Mouse (Mus musculus) hindbrain, embryonic 11.5 days (tissue): Measurements from ENCODE around the gene Cobll1. TPM values are rescaled to one million over a fixed set of nuclear protein-coding genes. Genes with fewer than 3 reads are reported as not detected.
A peak's percentile ranks its signal among the peaks of the same experiment; 100 is the strongest.

Source experiments
- ATAC-seq: fragments of 200-750 bp; cut with Nextera tagmentation; 2 replicates; pipeline ENCODE4 v1.8.0; 2017; ENCODE audit warnings: mild to moderate bottlenecking, moderate TSS enrichment, moderate library complexity; ENCODE audit not compliant: low FRiP score
- DNase-seq: peaks from one replicate; pipeline ENCODE4 v3.0.0-alpha.2; 2015; ENCODE audit warnings: low spot score
- H3K27ac ChIP-seq: fragments of 300-500 bp; sonication (generic); 2 replicates; pipeline ENCODE4 v1.5.1; 2014; ENCODE audit warnings: mild to moderate bottlenecking, low read depth, low read length
- H3K27me3 ChIP-seq: fragments of 300-500 bp; sonication (generic); 2 replicates; pipeline ENCODE4 v1.6.1; 2014; ENCODE audit warnings: mild to moderate bottlenecking, low read length, moderate library complexity, mixed read lengths; ENCODE audit not compliant: control insufficient read depth, insufficient read depth
- H3K36me3 ChIP-seq: fragments of 300-500 bp; sonication (generic); 2 replicates; pipeline ENCODE4 v1.6.1; 2014; ENCODE audit warnings: mild to moderate bottlenecking, low read length, moderate library complexity, mixed read lengths; ENCODE audit not compliant: control insufficient read depth, insufficient read depth
- H3K4me1 ChIP-seq: fragments of 300-500 bp; sonication (generic); replicated peaks from 2 replicates; pipeline ENCODE4 v1.6.1; 2014; ENCODE audit warnings: low read length, mixed read lengths; ENCODE audit not compliant: control insufficient read depth, insufficient read depth
- H3K4me2 ChIP-seq: fragments of 300-500 bp; sonication (generic); replicated peaks from 2 replicates; pipeline ENCODE4 v1.6.1; 2014; ENCODE audit warnings: mild to moderate bottlenecking, low read depth, low read length
- H3K4me3 ChIP-seq: fragments of 300-500 bp; sonication (generic); 2 replicates; pipeline ENCODE4 v1.5.1; 2014; ENCODE audit warnings: low read depth, low read length
- H3K9ac ChIP-seq: fragments of 300-500 bp; sonication (generic); 2 replicates; pipeline ENCODE4 v1.6.1; 2014; ENCODE audit warnings: low read depth, low read length
- H3K9me3 ChIP-seq: fragments of 300-500 bp; sonication (generic); 2 replicates; pipeline ENCODE4 v1.6.1; 2016; ENCODE audit warnings: low read length; ENCODE audit not compliant: control insufficient read depth
- WGBS: fragments of 180-500 bp; shearing (Covaris S2); extraction: QIAGEN DNeasy Blood & Tissue Kit; methylation state at CpG from one replicate; pipeline ENCODE4 v1.1.7; 2014; 5-methylcytosine and 5-hydroxymethylcytosine counted together
- polyA plus RNA-seq: library from polyadenylated mRNA; unstranded; fragments of >200 nt; fragmentation: Nextera tagmentation; extraction: Ambion mirVana; gene quantifications from 2 replicates; pipeline ENCODE4 v1.2.1, GENCODE M21; 2014

The Cobll1 gene
- polyA plus RNA-seq, 1 experiment from 2014 or later: 2.2 TPM

- Histone ChIP-seq H3K27ac (no peak overlapping the region), H3K9me3 (no peaks in the 10 kb centered on the region), H3K4me3 (no peak overlapping the region), H3K36me3 (no peaks in the 10 kb centered on the region), H3K4me1 (peaks cover 2% of the 10 kb centered on the region; the same call in 1 of the 2 replicates), H3K27me3 (peaks cover 4% of the 10 kb centered on the region), H3K4me2 (no peak overlapping the region), H3K9ac (no peak overlapping the region)
- WGBS: 78% methylated on average over 5 of the region's 5 CpGs
- DNase-seq (no peak), ATAC-seq (no peak)
These were observed 1.1 kb upstream of the Cobll1 start for GRCm38 (mm10) chr2:65240173-65240745.

DNA sequence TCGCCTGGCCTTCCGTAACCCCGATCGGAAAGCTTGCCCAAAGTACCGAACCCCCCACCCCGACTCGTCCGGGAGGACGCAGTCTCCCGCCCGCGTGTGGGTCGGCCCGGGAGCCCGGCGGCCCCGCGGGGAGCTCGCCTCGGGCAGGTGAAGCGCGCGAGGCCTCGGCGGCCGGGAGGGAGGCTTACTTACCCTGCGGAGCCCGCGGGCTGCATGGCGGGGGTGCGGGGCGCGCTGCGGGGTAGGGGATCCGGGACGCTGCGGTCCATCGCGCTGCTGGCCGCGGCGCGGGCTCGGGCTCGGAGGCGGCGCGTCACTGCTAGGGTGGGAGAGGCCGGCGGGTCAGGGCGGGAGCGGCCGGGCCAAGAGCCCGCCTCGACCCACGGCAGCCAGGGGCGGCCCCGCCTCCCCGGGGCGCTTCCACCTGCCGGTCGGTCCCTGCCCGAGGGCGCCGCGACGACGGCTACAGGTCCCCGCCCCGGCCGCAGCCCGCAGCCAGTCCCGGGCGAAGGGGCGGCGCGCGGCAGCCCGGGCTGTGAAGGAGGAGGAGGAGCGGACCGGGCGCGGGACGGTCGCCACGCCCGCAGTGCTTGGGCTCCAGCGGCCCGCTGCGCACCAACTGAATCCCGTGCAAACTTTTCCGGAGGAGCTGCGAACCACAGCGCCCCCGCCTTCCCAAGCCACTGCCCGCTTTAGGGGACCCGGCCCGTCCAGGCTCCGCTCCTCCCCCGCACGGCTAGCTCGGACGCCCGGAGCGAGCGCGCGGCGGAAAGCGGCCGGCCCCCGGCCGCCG lies 836 bp downstream of the Cobll1 start:
- Histone ChIP-seq H3K27me3 (peaks cover 4% of the 10 kb centered on the region), H3K4me1 (peaks cover 2% of the 10 kb centered on the region; the same call in 1 of the 2 replicates), H3K9me3 (no peaks in the 10 kb centered on the region), H3K4me3 (peak overlapping the region; percentile 68), H3K9ac (peak overlapping the region; percentile 65), H3K27ac (peak overlapping the region; percentile 30; the same call in 1 of the 2 replicates), H3K36me3 (no peaks in the 10 kb centered on the region), H3K4me2 (peak overlapping the region; percentile 99)
- ATAC-seq (peak; percentile 90), DNase-seq (peak; percentile 78)
- under 1% methylated on average over 58 of the region's 114 CpGs for WGBS

DNA sequence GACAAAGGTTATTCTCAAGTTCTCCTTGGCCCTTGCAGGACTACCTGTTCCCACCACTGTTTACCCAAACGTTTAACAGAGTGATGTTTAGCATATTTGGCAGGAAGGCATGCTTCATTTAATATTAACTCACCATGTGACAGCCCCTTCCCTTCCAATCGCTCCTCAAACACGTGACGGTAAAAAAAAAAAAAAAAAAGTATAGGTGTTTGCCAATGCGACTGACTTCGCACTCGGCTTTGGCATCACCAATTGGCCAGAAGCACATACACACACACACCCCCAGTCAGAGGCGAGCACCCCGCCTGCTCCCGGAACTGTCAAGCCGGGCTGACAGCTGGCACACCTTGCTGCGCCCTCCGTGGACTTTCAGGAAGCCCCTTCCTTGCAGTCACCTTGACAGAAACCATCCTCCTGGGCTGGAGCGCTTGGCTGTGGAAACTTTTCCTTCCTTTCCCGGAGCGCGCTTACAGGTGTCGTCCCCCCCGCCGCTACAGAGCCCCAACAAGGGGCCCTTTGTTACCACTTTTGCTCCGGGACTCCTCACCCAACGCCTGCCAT lies 1.5 kb downstream of the Cobll1 start:
- H3K4me3 ChIP-seq: peak overlapping the region; percentile 68
- WGBS: under 1% methylated on average over 20 of the region's 22 CpGs
- no peaks in the 10 kb centered on the region for H3K9me3 ChIP-seq
- H3K9ac ChIP-seq: peak overlapping the region; percentile 65
- H3K36me3 ChIP-seq: no peaks in the 10 kb centered on the region
- H3K4me2 ChIP-seq: peak overlapping the region; percentile 99
- DNase-seq (peak; percentile 51), ATAC-seq (peak; percentile 21)
- H3K4me1 ChIP-seq: peaks cover 2% of the 10 kb centered on the region; the same call in 1 of the 2 replicates
- no peak overlapping the region for H3K27ac ChIP-seq
- H3K27me3 ChIP-seq: peaks cover 4% of the 10 kb centered on the region

- peaks cover 2% of the 10 kb centered on the region; the same call in 1 of the 2 replicates for H3K4me1 ChIP-seq
- 65% methylated on average over 8 of the region's 8 CpGs for WGBS
- peaks cover 4% of the 10 kb centered on the region for H3K27me3 ChIP-seq
- H3K9me3 ChIP-seq: no peaks in the 10 kb centered on the region
- no peaks in the 10 kb centered on the region for H3K36me3 ChIP-seq
- no peak overlapping the region for H3K9ac ChIP-seq
- H3K4me2 ChIP-seq: no peak overlapping the region
- ATAC-seq (no peak), DNase-seq (no peak)
- no peak overlapping the region for H3K4me3 ChIP-seq
- no peak overlapping the region for H3K27ac ChIP-seq
These were observed 2.1 kb downstream of the Cobll1 start for GRCm38 (mm10) chr2:65237116-65237515.

- 85% methylated on average over 8 of the region's 8 CpGs for WGBS
- H3K4me1 ChIP-seq: peaks cover 2% of the 10 kb centered on the region; the same call in 1 of the 2 replicates
- no peak overlapping the region for H3K27ac ChIP-seq
- DNase-seq (no peak), ATAC-seq (no peak)
- peaks cover 4% of the 10 kb centered on the region for H3K27me3 ChIP-seq
- no peaks in the 10 kb centered on the region for H3K9me3 ChIP-seq
- H3K4me2 ChIP-seq: no peak overlapping the region
- no peak overlapping the region for H3K4me3 ChIP-seq
- no peaks in the 10 kb centered on the region for H3K36me3 ChIP-seq
- H3K9ac ChIP-seq: no peak overlapping the region
These were observed 2.6 kb downstream of the Cobll1 start for GRCm38 (mm10) chr2:65236644-65237043.

- ATAC-seq: no peak
- Histone ChIP-seq H3K36me3 (no peaks in the 10 kb centered on the region), H3K27ac (no peak overlapping the region), H3K4me2 (no peak overlapping the region), H3K4me1 (peaks cover 2% of the 10 kb centered on the region; the same call in 1 of the 2 replicates), H3K27me3 (peaks cover under 1% of the 10 kb centered on the region), H3K9ac (no peak overlapping the region), H3K4me3 (no peak overlapping the region), H3K9me3 (no peaks in the 10 kb centered on the region)
- DNase-seq: no peak
- 92% methylated on average over 15 of the region's 15 CpGs for WGBS
These were observed 6.3 kb downstream of the Cobll1 start for GRCm38 (mm10) chr2:65232756-65233535.

DNA sequence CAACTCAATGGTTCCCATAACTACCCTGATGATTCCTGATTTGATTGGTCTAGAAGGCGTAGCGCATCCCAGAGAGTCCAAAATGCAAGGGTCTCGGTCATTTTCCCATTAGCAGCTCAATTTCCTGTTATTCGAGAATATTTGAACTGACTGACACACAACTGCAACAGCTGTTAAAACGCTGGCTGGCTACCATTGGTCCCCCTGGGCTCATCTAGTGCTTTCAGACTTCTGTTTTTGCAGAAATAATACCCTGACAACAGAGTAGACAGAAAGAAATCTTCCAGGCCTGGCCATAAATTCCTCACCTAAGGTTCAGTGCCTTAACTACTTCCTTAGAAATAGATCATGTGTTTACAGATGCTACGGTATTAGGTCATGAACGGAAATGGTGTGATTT lies 10.8 kb downstream of the Cobll1 start:
- Histone ChIP-seq H3K9me3 (no peaks in the 10 kb centered on the region), H3K4me3 (no peak overlapping the region), H3K4me1 (no peaks in the 10 kb centered on the region), H3K9ac (no peak overlapping the region), H3K36me3 (no peaks in the 10 kb centered on the region), H3K27me3 (no peaks in the 10 kb centered on the region), H3K4me2 (no peak overlapping the region), H3K27ac (no peak overlapping the region)
- ATAC-seq (no peak), DNase-seq (no peak)
- 85% methylated on average over 7 of the region's 7 CpGs for WGBS

- H3K27ac ChIP-seq: no peak overlapping the region
- no peaks in the 10 kb centered on the region for H3K36me3 ChIP-seq
- H3K4me1 ChIP-seq: no peaks in the 10 kb centered on the region
- no peaks in the 10 kb centered on the region for H3K27me3 ChIP-seq
- ATAC-seq (no peak), DNase-seq (no peak)
- H3K4me2 ChIP-seq: no peak overlapping the region
- no peaks in the 10 kb centered on the region for H3K9me3 ChIP-seq
- WGBS: 86% methylated on average over 2 of the region's 2 CpGs
- no peak overlapping the region for H3K9ac ChIP-seq
- H3K4me3 ChIP-seq: no peak overlapping the region
These were observed 11.3 kb downstream of the Cobll1 start for GRCm38 (mm10) chr2:65227898-65228290.
